Mouse (Mus musculus) cerebellum, adult 11-12 months (tissue): ENCODE data around the gene Rnf167.

Experiments used
- DNase-seq: peaks from one replicate; pipeline ENCODE4 v3.0.0; 2022

Rnf167 gene

DNA sequence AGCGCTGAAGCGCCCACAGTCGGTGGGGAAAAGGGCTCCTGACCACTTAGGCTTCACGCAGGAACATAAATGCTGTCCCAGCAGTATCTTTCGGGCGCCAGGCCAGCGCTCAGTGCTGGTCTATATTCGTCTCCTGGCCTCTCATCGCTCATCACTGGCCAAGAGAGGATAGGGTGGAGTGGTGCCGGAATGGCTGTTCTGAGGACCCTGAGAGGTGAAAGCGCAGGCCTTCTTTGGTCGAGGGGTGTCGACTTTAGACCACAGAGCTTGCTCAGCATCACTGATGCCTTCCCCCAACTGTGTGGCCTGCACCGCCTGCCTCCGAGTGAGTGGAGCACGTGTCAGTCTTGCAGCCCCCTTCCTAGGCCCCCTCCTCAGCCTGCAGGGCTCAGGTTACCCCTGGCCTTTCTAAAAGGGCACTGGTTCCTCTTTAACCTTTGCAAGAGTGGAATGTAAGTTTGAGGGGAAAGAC is 9.5 kb downstream of the Rnf167 start:
- DNase-seq: peak; percentile 68

GRCm38 (mm10) chr11:70656964-70657363 is 9.9 kb downstream of the Rnf167 start, which contains the start of gene Eno3:
TSS of gene Eno3 (plus strand) at chr11:70657202.
- peak; percentile 58 for DNase-seq

- DNase-seq: no peak
Measured at GRCm38 (mm10) chr11:70657573-70657972, 10.5 kb downstream of the Rnf167 start.

DNA sequence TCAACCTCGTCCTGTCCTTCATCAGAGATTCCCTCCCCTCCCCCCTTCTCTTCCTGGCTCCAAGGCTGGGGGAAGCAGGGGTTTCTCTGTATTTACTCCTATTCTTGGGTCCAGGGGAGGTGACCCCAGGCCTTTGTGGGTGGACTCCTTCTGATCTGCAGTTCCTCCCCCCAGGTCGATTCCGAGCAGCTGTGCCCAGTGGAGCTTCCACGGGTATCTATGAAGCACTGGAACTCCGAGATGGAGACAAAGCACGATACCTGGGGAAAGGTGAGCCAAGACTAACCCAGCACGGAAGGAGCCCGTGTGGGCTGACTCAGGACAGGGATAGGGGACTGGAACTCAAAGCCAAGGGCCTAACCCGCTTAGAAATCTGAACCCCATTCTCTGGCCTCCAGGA is 11.0 kb downstream of the Rnf167 start:
- peak; percentile 42 for DNase-seq

DNA sequence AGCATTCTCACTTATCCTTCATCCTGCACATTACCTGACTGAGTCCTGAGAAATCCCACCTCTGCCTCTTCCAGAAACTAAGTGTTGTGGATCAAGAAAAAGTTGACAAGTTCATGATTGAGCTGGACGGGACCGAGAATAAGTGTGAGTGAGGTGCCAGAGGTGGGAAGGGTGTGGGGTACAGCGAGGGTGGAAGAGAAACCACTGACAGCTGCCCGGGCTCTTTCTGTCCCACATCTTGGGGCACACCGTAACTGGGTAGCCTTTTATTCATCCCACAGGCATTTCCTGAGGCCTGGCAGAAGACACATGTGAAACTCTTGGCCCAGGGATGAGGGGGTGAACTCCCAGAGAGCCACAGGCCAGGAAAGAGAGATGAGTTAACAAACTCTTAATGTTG is 11.5 kb downstream of the Rnf167 start:
- DNase-seq: peak; percentile 23

GRCm38 (mm10) chr11:70658942-70659341 is 11.9 kb downstream of the Rnf167 start:
- DNase-seq: no peak

GRCm38 (mm10) chr11:70660571-70660970 is 13.5 kb downstream of the Rnf167 start:
- DNase-seq: peak; percentile 35

DNA sequence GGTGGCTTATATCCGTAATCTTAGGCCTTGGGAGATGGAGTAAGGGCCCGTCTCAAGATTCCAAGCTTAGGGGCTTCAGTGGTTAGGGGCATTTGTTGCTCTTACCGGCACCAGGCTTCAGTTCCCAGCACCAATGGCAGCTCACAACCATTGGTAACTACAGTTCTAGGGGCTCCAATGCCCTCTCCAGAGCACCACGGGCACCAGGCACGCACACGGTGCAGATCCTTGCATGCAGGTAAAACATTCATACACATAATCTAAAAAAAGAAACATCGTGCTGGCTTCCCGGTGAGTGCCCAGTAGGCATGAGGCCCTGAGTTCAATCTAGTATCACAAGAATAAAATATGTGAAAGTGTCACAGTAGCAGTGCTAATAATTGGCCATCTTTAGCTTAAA is 16.1 kb downstream of the Rnf167 start:
- no peak for DNase-seq

DNA sequence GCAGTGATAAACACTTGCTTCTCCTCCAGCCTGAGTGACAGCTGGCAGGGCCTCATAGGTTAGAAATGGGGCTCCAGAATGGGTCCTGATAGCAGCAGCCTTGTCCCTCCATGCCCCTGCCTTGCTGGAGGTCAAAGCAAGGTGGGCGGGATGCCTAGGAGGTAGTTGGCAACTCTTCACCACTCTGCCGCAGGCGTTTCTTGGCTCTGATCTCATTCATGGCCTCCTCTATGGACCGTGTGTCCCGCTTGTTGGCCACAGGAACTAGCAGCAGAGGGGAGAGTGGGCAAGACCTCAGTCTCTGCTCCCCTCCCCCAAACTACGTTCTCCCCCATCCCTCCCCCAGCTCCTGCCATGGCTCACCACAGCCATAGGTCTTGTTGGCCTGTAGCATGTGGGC is 16.9 kb downstream of the Rnf167 start:
- DNase-seq: no peak

DNA sequence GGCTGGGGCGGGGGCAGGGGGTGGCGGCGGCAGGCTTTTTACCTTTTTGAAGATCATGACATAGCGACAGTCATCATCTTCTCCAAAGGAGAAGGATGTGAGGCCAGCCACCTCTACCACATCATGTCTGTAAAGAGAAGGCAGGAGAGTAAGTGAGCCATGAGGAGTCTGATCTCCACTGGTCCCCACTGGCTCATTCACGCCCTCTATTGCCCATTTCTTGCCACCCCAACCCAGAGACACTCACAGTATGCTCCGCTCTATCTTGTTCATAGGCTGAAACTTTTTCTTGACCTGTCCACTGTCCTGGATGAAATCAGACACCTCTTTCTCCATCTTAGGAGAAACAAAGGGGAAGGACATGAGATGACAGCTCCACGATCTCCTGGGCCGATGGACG is 17.7 kb downstream of the Rnf167 start:
- no peak for DNase-seq

DNA sequence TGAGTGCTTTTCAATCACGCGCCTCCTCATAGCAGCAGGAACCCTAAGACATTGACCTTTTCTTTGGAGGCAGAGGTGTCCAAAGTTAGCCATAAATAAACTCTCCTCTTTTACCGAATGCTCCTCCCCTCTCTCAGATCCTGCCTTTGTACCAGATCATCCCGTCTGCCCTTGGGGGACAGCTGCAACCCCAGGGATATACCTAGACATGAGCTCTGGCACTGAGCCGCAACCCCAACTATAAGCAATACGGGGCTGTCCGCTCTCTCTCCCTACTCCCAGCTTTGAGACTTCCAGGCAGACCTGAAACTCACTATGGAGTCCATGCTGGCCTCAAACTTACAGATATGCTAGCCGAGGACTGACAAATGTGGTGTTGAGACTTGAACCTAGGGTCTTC is 19.7 kb downstream of the Rnf167 start:
- DNase-seq: no peak

- no peak for DNase-seq
Measured at GRCm38 (mm10) chr11:70667271-70668150, 20.5 kb downstream of the Rnf167 start.

GRCm38 (mm10) chr11:70668335-70668770 is 21.3 kb downstream of the Rnf167 start:
- DNase-seq: no peak

GRCm38 (mm10) chr11:70668771-70669505 is 21.9 kb downstream of the Rnf167 start, which contains the start of gene Spag7:
TSS of gene Spag7 (minus strand) at chr11:70669416.
- DNase-seq: peak; percentile 99

DNA sequence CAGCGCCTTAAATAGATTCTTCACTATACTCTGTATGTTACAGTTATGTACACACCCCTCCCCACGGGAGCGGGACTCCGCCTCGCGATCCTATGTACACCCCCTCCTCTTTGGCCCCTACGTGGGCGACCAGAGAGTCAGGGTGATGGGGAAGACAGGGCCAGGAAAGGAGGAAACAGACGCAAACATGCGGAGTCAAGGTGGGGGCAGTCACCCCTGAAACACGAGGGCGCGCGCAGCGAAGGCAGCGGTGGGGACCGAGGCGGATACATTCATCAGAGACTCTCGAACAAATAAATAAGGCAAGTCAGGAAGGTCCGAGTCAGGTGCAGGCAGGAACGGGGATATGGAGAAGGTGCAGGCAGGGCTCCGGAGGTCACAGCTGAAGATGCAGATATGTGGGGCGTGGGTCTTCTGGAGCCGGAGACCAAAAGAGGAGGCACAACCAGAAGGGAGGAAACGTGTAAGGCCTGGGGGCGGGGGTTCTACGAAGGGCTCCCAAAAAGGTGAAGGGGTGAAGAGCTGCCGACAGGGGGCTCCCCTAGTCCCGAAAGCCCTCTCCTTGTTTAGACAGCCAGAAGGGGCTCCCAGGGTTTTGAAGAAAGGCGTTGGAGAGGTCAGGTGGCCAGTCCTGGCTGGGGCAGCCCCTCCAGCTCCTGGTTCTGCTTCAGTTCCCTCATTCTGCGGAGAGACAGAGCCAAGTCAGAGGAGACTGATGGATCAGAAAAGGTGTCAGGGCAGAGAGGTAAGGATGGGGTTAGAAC is 22.7 kb downstream of the Rnf167 start:
- peak; percentile 83 for DNase-seq

- DNase-seq: no peak
Measured at GRCm38 (mm10) chr11:70670483-70670882, 23.4 kb downstream of the Rnf167 start.

DNA sequence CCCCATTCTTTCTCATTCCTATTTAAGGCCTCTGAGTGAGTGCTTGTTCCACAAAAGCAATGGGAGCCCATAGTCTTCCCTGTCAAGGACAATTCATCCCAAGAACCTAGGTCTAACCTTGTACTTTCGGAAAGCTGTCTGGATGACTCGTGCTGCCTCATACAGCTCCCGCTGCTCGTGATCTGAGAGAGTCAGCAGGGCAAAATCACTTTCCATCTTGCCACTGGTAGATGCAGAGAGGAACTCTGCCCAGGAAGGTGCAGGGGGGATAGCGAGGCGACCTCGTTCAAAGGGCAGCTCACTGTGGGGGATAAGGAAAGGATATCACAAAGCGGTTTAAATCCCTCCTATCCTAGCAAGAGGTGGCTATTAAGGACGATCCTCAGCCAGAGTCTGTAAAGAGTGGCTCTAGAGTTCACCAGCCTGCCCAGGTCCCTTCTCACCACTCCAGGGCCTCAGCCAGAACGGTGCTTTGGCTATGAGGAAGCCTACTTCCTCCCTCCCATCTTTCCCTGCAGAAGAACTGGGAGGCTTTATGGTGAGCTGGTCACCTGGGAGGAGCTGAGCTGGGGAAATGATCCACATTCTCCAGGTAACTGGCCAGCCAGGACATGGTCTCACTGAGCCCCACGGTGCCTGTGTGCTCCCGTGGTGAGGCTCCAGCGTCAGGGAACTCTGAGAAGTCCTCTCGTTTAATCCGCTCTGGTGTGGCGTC is 24.5 kb downstream of the Rnf167 start:
- DNase-seq: no peak

GRCm38 (mm10) chr11:70674014-70674413 is 27.0 kb downstream of the Rnf167 start:
- no peak for DNase-seq

DNA sequence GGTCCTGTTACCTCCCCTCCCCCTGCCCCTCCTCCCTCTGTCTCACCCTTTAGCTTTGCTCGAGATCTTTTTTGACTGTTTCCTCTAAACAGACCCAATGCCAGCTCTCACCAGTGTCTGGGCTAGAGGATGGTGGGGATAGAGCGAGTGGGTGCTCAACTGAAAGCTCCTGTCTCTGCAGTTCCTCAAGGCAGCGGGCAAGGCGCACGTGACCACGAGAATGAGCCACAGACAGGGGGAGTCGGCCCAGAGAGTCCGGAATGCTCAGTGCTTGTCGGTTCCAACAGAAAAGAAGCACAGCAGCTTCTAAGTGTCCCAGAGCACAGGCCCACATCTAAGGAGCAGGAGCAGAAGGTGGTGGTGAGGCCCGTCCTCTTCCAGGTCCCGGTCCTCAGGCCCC is 27.5 kb downstream of the Rnf167 start:
- no peak for DNase-seq

DNA sequence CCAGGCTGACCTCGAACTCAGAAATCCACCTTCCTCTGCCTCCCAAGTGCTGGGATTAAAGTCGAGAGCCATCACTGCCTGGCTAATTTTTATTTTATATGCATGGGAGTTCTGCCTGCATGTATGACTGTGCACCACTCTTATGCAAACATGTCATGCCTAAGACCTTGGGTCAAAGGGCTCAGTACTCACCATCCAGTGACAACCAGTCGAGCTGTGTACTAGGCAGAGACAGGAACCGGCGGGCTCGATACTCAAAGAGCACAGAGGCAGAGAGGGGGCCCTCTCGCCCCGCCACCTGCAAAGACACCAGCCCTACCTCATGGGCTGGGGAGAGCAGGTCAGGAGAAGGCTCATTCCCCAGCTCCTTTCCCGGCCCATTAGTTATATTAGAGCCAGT is 31.1 kb downstream of the Rnf167 start:
- DNase-seq: no peak

GRCm38 (mm10) chr11:70678576-70678975 is 31.5 kb downstream of the Rnf167 start:
- no peak for DNase-seq

- no peak for DNase-seq
Measured at GRCm38 (mm10) chr11:70679361-70679760, 32.3 kb downstream of the Rnf167 start.
